Mouse (Mus musculus) limb, embryonic 15.5 days (tissue): Measurements from ENCODE around the gene Cdr2l. TPM values are rescaled to one million over a fixed set of nuclear protein-coding genes. Genes with fewer than 3 reads are reported as not detected.

ENCODE experiments used
- ATAC-seq: fragments of 200-750 bp; cut with Nextera tagmentation; 2 replicates; pipeline ENCODE4 v1.8.0; 2017; ENCODE audit warnings: low read depth, moderate TSS enrichment; ENCODE audit not compliant: insufficient number of reproducible peaks, low FRiP score, low TSS enrichment
- H3K27ac ChIP-seq: fragments of 300-500 bp; sonication (generic); 2 replicates; pipeline ENCODE4 v1.5.1; 2015; ENCODE audit warnings: moderate library complexity, mild to moderate bottlenecking, inconsistent platforms
- H3K27me3 ChIP-seq: fragments of 300-500 bp; sonication (generic); 2 replicates; pipeline ENCODE4 v1.6.1; 2015; ENCODE audit warnings: inconsistent platforms
- H3K36me3 ChIP-seq: fragments of 300-500 bp; sonication (generic); 2 replicates; pipeline ENCODE4 v1.6.1; 2015; ENCODE audit warnings: inconsistent platforms
- H3K4me1 ChIP-seq: fragments of 300-500 bp; sonication (generic); 2 replicates; pipeline ENCODE4 v1.6.1; 2015; ENCODE audit warnings: inconsistent platforms
- H3K4me2 ChIP-seq: fragments of 300-500 bp; sonication (generic); 2 replicates; pipeline ENCODE4 v1.6.1; 2015; ENCODE audit warnings: mild to moderate bottlenecking, inconsistent platforms
- H3K4me3 ChIP-seq: fragments of 300-500 bp; sonication (generic); 2 replicates; pipeline ENCODE4 v1.5.1; 2015; ENCODE audit warnings: mild to moderate bottlenecking, inconsistent platforms
- H3K9ac ChIP-seq: fragments of 300-500 bp; sonication (generic); 2 replicates; pipeline ENCODE4 v1.6.1; 2015; ENCODE audit warnings: inconsistent platforms
- H3K9me3 ChIP-seq: fragments of 300-500 bp; sonication (generic); 2 replicates; pipeline ENCODE4 v1.6.1; 2016; ENCODE audit warnings: inconsistent platforms
- WGBS: fragments of 180-500 bp; shearing (Covaris S2); methylation state at CpG from one replicate; pipeline ENCODE4 v1.1.7; 2015; 5-methylcytosine and 5-hydroxymethylcytosine counted together
- polyA plus RNA-seq: library from polyadenylated mRNA; unstranded; fragments of >200 nt; fragmentation: Nextera tagmentation; extraction: Ambion mirVana; gene quantifications from 2 replicates; pipeline ENCODE4 v1.2.1, GENCODE M21; 2015

The Cdr2l gene
- polyA plus RNA-seq, 1 experiment from 2014 or later, result 10.8 TPM

GRCm38 (mm10) chr11:115433342-115433741, 51.6 kb downstream of the Cdr2l start:
- H3K9ac ChIP-seq, result no peak overlapping the region
- H3K27me3 ChIP-seq, result 0 out of 2 replicates have a peak, but pooled peaks cover 4% of the 10 kb centered on the region
- H3K36me3 ChIP-seq, result peaks cover 43% of the 10 kb centered on the region
- H3K9me3 ChIP-seq, result no peaks in the 10 kb centered on the region
- no peak overlapping the region for H3K4me3 ChIP-seq
- no peak overlapping the region for H3K27ac ChIP-seq
- H3K4me2 ChIP-seq, result no peak overlapping the region
- peaks cover 12% of the 10 kb centered on the region for H3K4me1 ChIP-seq
- no peak for ATAC-seq
- 75% methylated on average over 6 of the region's 6 CpGs for WGBS

GRCm38 (mm10) chr11:115435596-115436337, 54.1 kb downstream of the Cdr2l start:
- Histone ChIP-seq H3K4me3 (peak overlapping the region; percentile 28), H3K4me1 (peaks cover 12% of the 10 kb centered on the region), H3K9ac (peak overlapping the region; percentile 33), H3K36me3 (peaks cover 21% of the 10 kb centered on the region), H3K27ac (no peak overlapping the region), H3K27me3 (0 out of 2 replicates have a peak, but pooled peaks cover 4% of the 10 kb centered on the region), H3K9me3 (no peaks in the 10 kb centered on the region), H3K4me2 (peak overlapping the region; percentile 49)
- WGBS, result 6% methylated on average over 31 of the region's 31 CpGs
- ATAC-seq, result no peak

- 57% methylated on average over 5 of the region's 5 CpGs for WGBS
- no peak overlapping the region for H3K4me3 ChIP-seq
- H3K27ac ChIP-seq, result no peak overlapping the region
- no peak for ATAC-seq
- H3K9ac ChIP-seq, result no peak overlapping the region
- peaks cover 4% of the 10 kb centered on the region; the same call in 1 of the 2 replicates for H3K27me3 ChIP-seq
- no peaks in the 10 kb centered on the region for H3K9me3 ChIP-seq
- peaks cover 14% of the 10 kb centered on the region for H3K4me1 ChIP-seq
- 0 out of 2 replicates have a peak, but pooled peaks cover 2% of the 10 kb centered on the region for H3K36me3 ChIP-seq
- H3K4me2 ChIP-seq, result no peak overlapping the region
Measured at GRCm38 (mm10) chr11:115437571-115438122, 55.9 kb downstream of the Cdr2l start.

- ATAC-seq, result no peak
- WGBS, result 86% methylated on average over 3 of the region's 3 CpGs
Measured at GRCm38 (mm10) chr11:115439326-115439725, 57.6 kb downstream of the Cdr2l start.

GRCm38 (mm10) chr11:115439906-115440595, 58.3 kb downstream of the Cdr2l start, which contains the start of gene Trim80:
Gene Trim80, plus strand, starts transcription at chr11:115440545.
- Histone ChIP-seq H3K36me3 (no peaks in the 10 kb centered on the region), H3K9me3 (no peaks in the 10 kb centered on the region), H3K9ac (no peak within 1 kb of the TSS), H3K4me3 (no peak within 1 kb of the TSS), H3K27ac (no peak within 1 kb of the TSS), H3K27me3 (peaks cover 4% of the 10 kb centered on the region; the same call in 1 of the 2 replicates), H3K4me2 (no peak within 1 kb of the TSS), H3K4me1 (peaks cover 14% of the 10 kb centered on the region)
- WGBS, result 94% methylated on average over 9 of the region's 9 CpGs
- ATAC-seq, result no peak

More at GRCm38 (mm10) chr11:115439326-115439725, 57.6 kb downstream of the Cdr2l start:
- Histone ChIP-seq H3K4me2 (no peak overlapping the region), H3K27ac (no peak overlapping the region), H3K4me1 (peaks cover 14% of the 10 kb centered on the region), H3K36me3 (no peaks in the 10 kb centered on the region), H3K9ac (no peak overlapping the region), H3K27me3 (peaks cover 4% of the 10 kb centered on the region; the same call in 1 of the 2 replicates), H3K9me3 (no peaks in the 10 kb centered on the region), H3K4me3 (no peak overlapping the region)

- Histone ChIP-seq H3K9me3 (no peaks in the 10 kb centered on the region), H3K9ac (no peak overlapping the region), H3K27ac (no peak overlapping the region), H3K4me3 (no peak overlapping the region), H3K27me3 (no peaks in the 10 kb centered on the region; the same call in 1 of the 2 replicates), H3K4me1 (peaks cover 2% of the 10 kb centered on the region; the same call in 1 of the 2 replicates), H3K4me2 (no peak overlapping the region), H3K36me3 (no peaks in the 10 kb centered on the region)
- no peak for ATAC-seq
- WGBS, result 36% methylated on average over 15 of the region's 15 CpGs
Measured at GRCm38 (mm10) chr11:115441417-115441816, 59.7 kb downstream of the Cdr2l start.

Other genes with a start within 250 kb of the Cdr2l start
- gene Cd300lf, start 247.9 kb upstream of the Cdr2l start, polyA plus RNA-seq, result 0.46 and 0.65 TPM in 2 replicates
- gene Slc9a3r1, start 218.6 kb upstream of the Cdr2l start, polyA plus RNA-seq, result 41.8 and 43.9 TPM in 2 replicates
- 15.8 and 15.9 TPM in 2 replicates for gene Tmem104, start 194.4 kb upstream of the Cdr2l start, polyA plus RNA-seq
- 23.6 and 27.3 TPM in 2 replicates for gene Nat9, start 194.1 kb upstream of the Cdr2l start, polyA plus RNA-seq
- gene Grin2c, start 114.7 kb upstream of the Cdr2l start, polyA plus RNA-seq, result 0.05 TPM in 1 of 2 replicates, not detected in the other
- gene Fdxr, start 104.9 kb upstream of the Cdr2l start, polyA plus RNA-seq, result 15.2 and 16.6 TPM in 2 replicates
- gene Fads6, start 84.3 kb upstream of the Cdr2l start, polyA plus RNA-seq, result 0.16 and 0.24 TPM in 2 replicates
- 0.31 TPM in 1 of 2 replicates, not detected in the other for gene Otop2, start 74.8 kb upstream of the Cdr2l start, polyA plus RNA-seq
- 0.04 TPM in 1 of 2 replicates, not detected in the other for gene Ush1g, start 59.9 kb upstream of the Cdr2l start, polyA plus RNA-seq
- gene Otop3, start 47.2 kb upstream of the Cdr2l start, polyA plus RNA-seq, result 0.10 and 0.11 TPM in 2 replicates
- gene Hid1, start 14.2 kb upstream of the Cdr2l start, polyA plus RNA-seq, result 3.8 and 3.9 TPM in 2 replicates
- gene Mrpl58, start 21.8 kb downstream of the Cdr2l start, polyA plus RNA-seq, result 141 and 142 TPM in 2 replicates
- gene Atp5h, start 38.0 kb downstream of the Cdr2l start, polyA plus RNA-seq, result 766 and 816 TPM in 2 replicates
- 9.9 and 15.1 TPM in 2 replicates for gene Kctd2, start 38.2 kb downstream of the Cdr2l start, polyA plus RNA-seq
- gene Trim80, start 58.6 kb downstream of the Cdr2l start, polyA plus RNA-seq, result not detected in 2 replicates
- gene Slc16a5, start 80.6 kb downstream of the Cdr2l start, polyA plus RNA-seq, result not detected in 2 replicates
- 7.2 and 7.8 TPM in 2 replicates for gene Armc7, start 93.8 kb downstream of the Cdr2l start, polyA plus RNA-seq
- gene Nt5c, start 109.9 kb downstream of the Cdr2l start, polyA plus RNA-seq, result 81.6 and 82.1 TPM in 2 replicates
- 495 and 589 TPM in 2 replicates for gene Jpt1, start 132.5 kb downstream of the Cdr2l start, polyA plus RNA-seq
- gene Sumo2, start 154.4 kb downstream of the Cdr2l start, polyA plus RNA-seq, result 765 and 837 TPM in 2 replicates
- gene Nup85, start 182.5 kb downstream of the Cdr2l start, polyA plus RNA-seq, result 140 and 146 TPM in 2 replicates
- 88.2 and 90.9 TPM in 2 replicates for gene Mrps7, start 222.0 kb downstream of the Cdr2l start, polyA plus RNA-seq
- 17.5 and 18.0 TPM in 2 replicates for gene Gga3, start 222.1 kb downstream of the Cdr2l start, polyA plus RNA-seq
- 27.6 and 29.1 TPM in 2 replicates for gene Mif4gd, start 231.1 kb downstream of the Cdr2l start, polyA plus RNA-seq
- gene Slc25a19, start 246.4 kb downstream of the Cdr2l start, polyA plus RNA-seq, result 24.0 and 24.7 TPM in 2 replicates